In genomic region chr1:125574219-125574618, GRCm38 (mm10) we compare ENCODE assay signal across 10 mouse cellular contexts. TPM values are rescaled to one million over a fixed set of nuclear protein-coding genes. Genes with fewer than 3 reads are reported as not detected.
A peak's percentile ranks its signal among the peaks of the same experiment; 100 is the strongest.
DNase-seq lines count a peak whose midpoint lies in the region; ATAC-seq and TF ChIP-seq lines count a peak whose summit lies in the region.
"Had no signal": no experiment of that assay in that cellular context is flagged by ENCODE, and none has a peak within 500 bp of the region (broad histone marks: within the 10 kb centered on the region; RNA-seq: fewer than 3 reads in every experiment).

No protein-coding gene starts in this region.

- ATAC-seq in CD4-positive, CD25-positive, alpha-beta regulatory T cell, adult 4 months: peak; percentile 49
- peak; percentile 10 for ATAC-seq in activated CD4-positive, CD25-positive, alpha-beta regulatory T cell, adult 4 months
- ATAC-seq in erythroblast, adult 5-6 weeks (replicated peaks; ENCODE audit: low FRiP score, poor library complexity, severe bottlenecking): no peak

- H3K4me3 ChIP-seq in kidney, adult 2 months (ENCODE audit: insufficient read depth, low read depth, low read length): no peak overlapping the region
- H3K4me3 ChIP-seq: hindbrain, embryonic 15.5 days had no signal

- H3K27me3 ChIP-seq in kidney, adult 2 months (replicated peaks; ENCODE audit: control insufficient read depth, insufficient read depth, low read length): no peaks in the 10 kb centered on the region
- H3K27me3 ChIP-seq: hindbrain, embryonic 15.5 days had no signal

- TF ChIP-seq CTCF in kidney, adult 2 months (conservative IDR thresholded peaks at IDR 0.05; ENCODE audit: insufficient read depth, insufficient read length, low read depth, low read length): peak; percentile 54

- no peak overlapping the region for H3K27ac ChIP-seq in kidney, adult 2 months (ENCODE audit: insufficient read depth, low read depth, low read length)
- H3K27ac ChIP-seq: hindbrain, embryonic 15.5 days had no signal

- TF ChIP-seq POLR2A in kidney, adult 2 months (IDR thresholded peaks at IDR 0.05; ENCODE audit: low read depth, low read length): no peak

- no peaks in the 10 kb centered on the region for H3K4me1 ChIP-seq in kidney, adult 2 months (ENCODE audit: control insufficient read depth, insufficient read depth, low read length)
- H3K4me1 ChIP-seq: hindbrain, embryonic 15.5 days had no signal

- H3K36me3 ChIP-seq in kidney, adult 2 months (ENCODE audit: control insufficient read depth, insufficient read depth, low read length): peaks cover 11% of the 10 kb centered on the region

- DNase-seq in kidney, adult 2 months: no peak
- no peak for DNase-seq in kidney, postnatal 14 days
- peak; percentile 27 for DNase-seq in lung, postnatal 14 days
- no peak for DNase-seq in layer of hippocampus, postnatal 25 days (ENCODE audit: extremely low spot score in 1 of 2, low spot score in 1 of 2)
- no peak for DNase-seq in left cerebral cortex, adult 11 months (ENCODE audit: low spot score)
- DNase-seq: cerebellum, adult 8-10 months had no signal

- 82% methylated on average over 2 of the region's 2 CpGs for WGBS in kidney, adult 2 months

RNA-seq across cellular contexts. Expression of gene Slc35f5, which starts 13.8 kb away (rescaled TPM):
- polyA plus RNA-seq in kidney, adult 2 months (2012; rRNA removed): 32.0 and 36.3 TPM in 2 replicates
- polyA plus RNA-seq in CD4-positive, CD25-positive, alpha-beta regulatory T cell, adult 4 months (2017; shearing (Covaris generic)): 1 to 10 TPM in 1 of 2 experiments, under 1 TPM in 1; 0.58 to 3.5 TPM
- under 1 TPM; 0.61 to 0.94 TPM for polyA plus RNA-seq in activated CD4-positive, CD25-positive, alpha-beta regulatory T cell, adult 4 months (2017; shearing (Covaris generic))
- total RNA-seq in layer of hippocampus, postnatal 25 days (2021): 10 to 100 TPM; 28.2 to 32.4 TPM
- 0.84 and 0.96 TPM in 2 replicates for total RNA-seq in erythroblast, adult 5-6 weeks (2015; ENCODE audit: low replicate concordance)
- 0.68 and 1.8 TPM in 2 replicates for total RNA-seq in erythroblast, adult 5-6 weeks (2017; ENCODE audit: low replicate concordance)
